Mouse (Mus musculus) embryonic facial prominence, embryonic 11.5 days (tissue): ENCODE measurements around the gene Mxi1. TPM values are rescaled to one million over a fixed set of nuclear protein-coding genes. Genes with fewer than 3 reads are reported as not detected.
A peak's percentile ranks its signal among the peaks of the same experiment; 100 is the strongest.

Experiments used
- ATAC-seq: fragments of 200-750 bp; cut with Nextera tagmentation; replicated peaks from 2 replicates; pipeline ENCODE4 v1.8.0; 2017; ENCODE audit warnings: low read depth; ENCODE audit not compliant: insufficient number of reproducible peaks, low FRiP score, low TSS enrichment
- DNase-seq: peaks from one replicate; pipeline ENCODE4 v3.0.0-alpha.2; 2015; ENCODE audit warnings: low spot score
- H3K27ac ChIP-seq: fragments of 300-500 bp; sonication (generic); replicated peaks from 2 replicates; pipeline ENCODE4 v1.5.1; 2014; ENCODE audit warnings: mild to moderate bottlenecking, low read depth, low read length, control low read depth
- H3K27me3 ChIP-seq: fragments of 300-500 bp; sonication (generic); 2 replicates; pipeline ENCODE4 v1.6.1; 2014; ENCODE audit warnings: mild to moderate bottlenecking, low read length, moderate library complexity, mixed read lengths; ENCODE audit not compliant: control insufficient read depth, insufficient read depth
- H3K36me3 ChIP-seq: fragments of 300-500 bp; sonication (generic); replicated peaks from 2 replicates; pipeline ENCODE4 v1.6.1; 2014; ENCODE audit warnings: low read depth, mild to moderate bottlenecking, low read length, moderate library complexity, mixed read lengths; ENCODE audit not compliant: control insufficient read depth, insufficient read depth
- H3K4me1 ChIP-seq: fragments of 300-500 bp; sonication (generic); 2 replicates; pipeline ENCODE4 v1.6.1; 2014; ENCODE audit warnings: low read length, mixed read lengths; ENCODE audit not compliant: control insufficient read depth, insufficient read depth
- H3K4me2 ChIP-seq: fragments of 300-500 bp; sonication (generic); 2 replicates; pipeline ENCODE4 v1.6.1; 2014; ENCODE audit warnings: low read depth, mild to moderate bottlenecking, control low read depth, low read length, moderate library complexity
- H3K4me3 ChIP-seq: fragments of 300-500 bp; sonication (generic); 2 replicates; pipeline ENCODE4 v1.5.1; 2014; ENCODE audit warnings: low read depth, low read length, control low read depth
- H3K9ac ChIP-seq: fragments of 300-500 bp; sonication (generic); replicated peaks from 2 replicates; pipeline ENCODE4 v1.6.1; 2014; ENCODE audit warnings: mild to moderate bottlenecking, control low read depth, low read length
- H3K9me3 ChIP-seq: fragments of 300-500 bp; sonication (generic); replicated peaks from 2 replicates; pipeline ENCODE4 v1.6.1; 2016; ENCODE audit warnings: mild to moderate bottlenecking, low read length, inconsistent platforms, mixed read lengths; ENCODE audit not compliant: control insufficient read depth
- WGBS: fragments of 180-500 bp; shearing (Covaris S2); extraction: QIAGEN DNeasy Blood & Tissue Kit; methylation state at CpG from one replicate; pipeline ENCODE4 v1.1.7; 2014; 5-methylcytosine and 5-hydroxymethylcytosine counted together
- polyA plus RNA-seq: library from polyadenylated mRNA; unstranded; fragments of >200 nt; fragmentation: Nextera tagmentation; extraction: Ambion mirVana; gene quantifications from 2 replicates; pipeline ENCODE4 v1.2.1, GENCODE M21; 2014

Gene Mxi1
- polyA plus RNA-seq, 1 experiment from 2014 or later, result 49.0 TPM

GRCm38 (mm10) chr19:53378421-53378820 lies 68.1 kb downstream of the Mxi1 start:
- DNase-seq, result no peak
- peaks cover 5% of the 10 kb centered on the region for H3K36me3 ChIP-seq
- H3K9me3 ChIP-seq, result no peaks in the 10 kb centered on the region
- H3K4me2 ChIP-seq, result no peak overlapping the region
- no peak for ATAC-seq
- H3K27me3 ChIP-seq, result no peaks in the 10 kb centered on the region
- H3K4me1 ChIP-seq, result no peaks in the 10 kb centered on the region
- no peak overlapping the region for H3K9ac ChIP-seq
- no peak overlapping the region for H3K4me3 ChIP-seq
- H3K27ac ChIP-seq, result no peak overlapping the region
- 91% methylated on average over 10 of the region's 10 CpGs for WGBS

GRCm38 (mm10) chr19:53383336-53383735 lies 73.0 kb downstream of the Mxi1 start:
- Histone ChIP-seq H3K4me3 (no peak overlapping the region), H3K9me3 (no peaks in the 10 kb centered on the region), H3K36me3 (peaks cover 10% of the 10 kb centered on the region), H3K27me3 (no peaks in the 10 kb centered on the region), H3K27ac (no peak overlapping the region), H3K4me1 (no peaks in the 10 kb centered on the region), H3K4me2 (no peak overlapping the region), H3K9ac (no peak overlapping the region)
- ATAC-seq (no peak), DNase-seq (no peak)
- WGBS, result 96% methylated on average over 15 of the region's 15 CpGs

GRCm38 (mm10) chr19:53389417-53389816 lies 79.1 kb downstream of the Mxi1 start:
- DNase-seq (no peak), ATAC-seq (no peak)
- H3K27me3 ChIP-seq, result no peaks in the 10 kb centered on the region
- whole genome bisulfite sequencing, result 23% methylated on average over 6 of the region's 6 CpGs
- H3K4me2 ChIP-seq, result peak overlapping the region; percentile 48
- H3K9me3 ChIP-seq, result no peaks in the 10 kb centered on the region
- H3K27ac ChIP-seq, result peak overlapping the region; percentile 99; the same call in 1 of the 2 replicates
- H3K4me3 ChIP-seq, result peak overlapping the region; percentile 88
- H3K9ac ChIP-seq, result peak overlapping the region; percentile 99
- peaks cover 6% of the 10 kb centered on the region for H3K36me3 ChIP-seq
- no peaks in the 10 kb centered on the region; the same call in 1 of the 2 replicates for H3K4me1 ChIP-seq

- Histone ChIP-seq H3K4me1 (no peaks in the 10 kb centered on the region; the same call in 1 of the 2 replicates), H3K27me3 (no peaks in the 10 kb centered on the region), H3K9me3 (no peaks in the 10 kb centered on the region), H3K36me3 (peaks cover 6% of the 10 kb centered on the region), H3K9ac (peak overlapping the region; percentile 99), H3K4me3 (peak overlapping the region; percentile 88), H3K27ac (peak overlapping the region; percentile 99), H3K4me2 (peak overlapping the region; percentile 48)
- DNase-seq (peak; percentile 67), ATAC-seq (peak; percentile 93)
- under 1% methylated on average over 56 of the region's 59 CpGs for WGBS
Measured at GRCm38 (mm10) chr19:53389851-53390431, 79.6 kb downstream of the Mxi1 start.

GRCm38 (mm10) chr19:53390495-53391007 lies 80.2 kb downstream of the Mxi1 start, which contains the start of gene Smndc1:
Smndc1 (minus strand) TSS chr19:53390578.
- ATAC-seq (peak; percentile 96), DNase-seq (peak; percentile 99)
- H3K36me3 ChIP-seq, result peaks cover 6% of the 10 kb centered on the region
- WGBS, result under 1% methylated on average over 48 of the region's 48 CpGs
- no peaks in the 10 kb centered on the region for H3K9me3 ChIP-seq
- peak within 1 kb of the TSS; percentile 88 for H3K4me3 ChIP-seq
- peak within 1 kb of the TSS; percentile 99 for H3K9ac ChIP-seq
- H3K4me1 ChIP-seq, result no peaks in the 10 kb centered on the region; the same call in 1 of the 2 replicates
- no peaks in the 10 kb centered on the region for H3K27me3 ChIP-seq
- H3K4me2 ChIP-seq, result peak within 1 kb of the TSS; percentile 48
- peak within 1 kb of the TSS; percentile 99 for H3K27ac ChIP-seq

- Histone ChIP-seq H3K9ac (peak overlapping the region; percentile 83; the same call in 1 of the 2 replicates), H3K4me2 (peak overlapping the region; percentile 40), H3K27ac (no peak overlapping the region; the same call in 1 of the 2 replicates), H3K27me3 (no peaks in the 10 kb centered on the region), H3K9me3 (no peaks in the 10 kb centered on the region), H3K4me3 (peak overlapping the region; percentile 88), H3K36me3 (peaks cover 6% of the 10 kb centered on the region), H3K4me1 (no peaks in the 10 kb centered on the region; the same call in 1 of the 2 replicates)
- WGBS, result 46% methylated on average over 8 of the region's 8 CpGs
- ATAC-seq (no peak), DNase-seq (no peak)
Measured at GRCm38 (mm10) chr19:53391386-53391785, 81.1 kb downstream of the Mxi1 start.

GRCm38 (mm10) chr19:53391787-53392186 lies 81.5 kb downstream of the Mxi1 start:
- H3K27me3 ChIP-seq, result no peaks in the 10 kb centered on the region
- peak overlapping the region; percentile 40; the same call in 1 of the 2 replicates for H3K4me2 ChIP-seq
- ATAC-seq (no peak), DNase-seq (no peak)
- H3K4me3 ChIP-seq, result peak overlapping the region; percentile 88
- H3K9me3 ChIP-seq, result no peaks in the 10 kb centered on the region
- H3K4me1 ChIP-seq, result no peaks in the 10 kb centered on the region; the same call in 1 of the 2 replicates
- no peak overlapping the region for H3K27ac ChIP-seq
- peaks cover 6% of the 10 kb centered on the region for H3K36me3 ChIP-seq
- no peak overlapping the region for H3K9ac ChIP-seq
- WGBS, result 88% methylated on average over 5 of the region's 5 CpGs

- Histone ChIP-seq H3K4me3 (no peak overlapping the region), H3K9ac (no peak overlapping the region), H3K4me1 (no peaks in the 10 kb centered on the region; the same call in 1 of the 2 replicates), H3K9me3 (no peaks in the 10 kb centered on the region), H3K4me2 (no peak overlapping the region), H3K36me3 (no peaks in the 10 kb centered on the region; the same call in 1 of the 2 replicates), H3K27ac (no peak overlapping the region), H3K27me3 (no peaks in the 10 kb centered on the region)
- 82% methylated on average over 8 of the region's 8 CpGs for WGBS
- ATAC-seq (no peak), DNase-seq (no peak)
Measured at GRCm38 (mm10) chr19:53392781-53393343, 82.5 kb downstream of the Mxi1 start.
